Mouse (Mus musculus) stomach, postnatal 0 days (tissue): Measurements from ENCODE around the gene Mob1b.

Source experiments
- CTCF ChIP-seq: IDR thresholded peaks from 2 replicates; pipeline ENCODE4 v1.5.1; 2016; ENCODE audit warnings: antibody characterized with exemption, low read depth, mild to moderate bottlenecking, moderate library complexity
- EP300 ChIP-seq: optimal IDR thresholded peaks from 2 replicates; pipeline ENCODE3; 2016; ENCODE audit warnings: antibody characterized with exemption

- TF ChIP-seq CTCF (no peak), EP300 (no peak)
Observed at GRCm38 (mm10) chr5:88721565-88722212, 1.0 kb downstream of the Mob1b start.
